Mouse (Mus musculus) G1E-ER4 (cell line): Measurements from ENCODE around the gene Borcs6. TPM values are rescaled to one million over a fixed set of nuclear protein-coding genes. Genes with fewer than 3 reads are reported as not detected.

Experiments
- GATA1 ChIP-seq: IDR thresholded peaks from one replicate; pipeline ENCODE4 v1.8.0; 2012; ENCODE audit warnings: low read length, inconsistent platforms
- polyA plus RNA-seq: library from polyadenylated mRNA; stranded (reverse); fragments of >175 nt; gene quantifications from 2 replicates; pipeline ENCODE4 v1.2.3, GENCODE M21; 2012

Borcs6 gene
- polyA plus RNA-seq, 1 experiment = 25.2 TPM

DNA sequence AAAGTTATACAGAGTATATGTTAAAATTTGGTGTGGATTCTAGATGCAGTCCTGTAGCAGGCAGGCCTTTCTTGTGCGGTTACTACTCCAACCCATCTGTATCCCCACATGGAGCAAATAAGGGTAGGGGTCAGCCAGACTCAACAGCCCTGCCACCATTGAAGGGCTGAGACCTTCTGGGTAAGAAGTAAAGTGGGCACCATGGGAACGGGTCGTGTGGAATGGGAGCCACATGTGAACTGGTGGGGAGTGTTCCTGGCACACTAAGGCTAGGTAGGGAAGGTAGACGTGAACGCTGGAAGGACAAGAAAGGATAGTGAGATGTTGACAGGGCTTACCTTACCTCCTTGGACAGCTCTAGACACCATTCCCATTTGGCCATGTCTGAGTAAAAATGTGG, 21.3 kb upstream of the Borcs6 start:
- no peak for TF ChIP-seq GATA1

GRCm38 (mm10) chr11:69045531-69046394, 13.8 kb upstream of the Borcs6 start, which contains the start of gene Aurkb:
Gene Aurkb, plus strand, starts transcription at chr11:69045647.
- no peak for TF ChIP-seq GATA1

DNA sequence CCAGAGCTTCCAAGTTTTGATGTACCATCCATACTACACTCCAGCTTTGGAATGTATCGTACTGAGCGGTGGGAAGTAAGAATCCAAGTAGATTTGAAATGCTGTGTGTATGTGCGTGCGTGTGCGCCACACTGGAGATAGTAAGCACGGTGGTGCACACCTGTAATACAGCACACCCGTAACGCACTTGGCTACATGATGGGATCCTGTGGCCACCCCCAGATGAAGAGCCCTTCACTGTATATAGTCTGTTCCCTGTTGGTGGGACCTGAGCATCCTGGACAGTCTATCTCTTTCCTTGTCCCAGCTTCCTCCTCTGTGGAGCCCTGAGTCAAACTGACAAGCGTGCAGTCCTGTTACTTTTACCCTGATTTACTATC, 13.1 kb upstream of the Borcs6 start:
- no peak for TF ChIP-seq GATA1

- no peak for TF ChIP-seq GATA1
Observed at GRCm38 (mm10) chr11:69047592-69047991, 11.9 kb upstream of the Borcs6 start.

GRCm38 (mm10) chr11:69048151-69048550, 11.4 kb upstream of the Borcs6 start:
- no peak for TF ChIP-seq GATA1

DNA sequence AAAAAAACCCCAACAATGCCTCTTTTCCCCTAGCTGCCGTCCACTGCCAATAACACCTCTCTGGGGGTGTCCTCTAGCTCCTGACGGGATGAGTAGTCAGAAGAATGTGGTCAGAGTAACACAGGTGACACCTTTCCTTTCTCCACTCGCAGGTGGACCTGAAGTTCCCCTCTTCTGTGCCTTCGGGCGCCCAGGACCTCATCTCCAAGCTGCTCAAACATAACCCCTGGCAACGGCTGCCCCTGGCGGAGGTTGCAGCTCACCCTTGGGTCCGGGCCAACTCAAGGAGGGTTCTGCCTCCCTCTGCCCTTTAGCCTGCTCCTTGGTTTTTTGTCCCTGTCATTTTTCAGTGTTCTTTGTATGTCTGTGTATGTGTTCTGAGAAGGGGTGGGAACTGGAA, 8.8 kb upstream of the Borcs6 start:
- no peak for TF ChIP-seq GATA1

DNA sequence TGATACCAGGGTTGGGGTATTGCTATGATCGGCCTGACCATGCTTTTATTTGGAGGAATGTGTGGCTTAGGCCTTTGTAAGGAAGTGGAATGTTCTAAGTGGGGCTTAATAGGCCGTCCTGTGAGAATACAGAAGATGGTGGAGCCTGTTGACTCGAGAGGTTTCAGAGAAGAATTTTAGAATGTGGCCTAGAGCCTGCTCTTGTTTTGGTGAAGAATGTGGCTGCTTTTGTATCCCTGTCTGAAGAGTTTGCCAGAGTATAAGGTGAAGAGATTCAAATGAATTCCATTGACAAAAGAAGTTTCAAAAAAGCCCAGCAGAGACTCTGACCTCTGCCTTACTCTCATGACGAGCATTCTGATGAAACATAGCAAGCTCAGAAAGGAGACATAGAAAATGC, 7.7 kb upstream of the Borcs6 start:
- TF ChIP-seq GATA1 = no peak

- TF ChIP-seq GATA1 = no peak
Observed at GRCm38 (mm10) chr11:69052824-69053421, 6.6 kb upstream of the Borcs6 start.

DNA sequence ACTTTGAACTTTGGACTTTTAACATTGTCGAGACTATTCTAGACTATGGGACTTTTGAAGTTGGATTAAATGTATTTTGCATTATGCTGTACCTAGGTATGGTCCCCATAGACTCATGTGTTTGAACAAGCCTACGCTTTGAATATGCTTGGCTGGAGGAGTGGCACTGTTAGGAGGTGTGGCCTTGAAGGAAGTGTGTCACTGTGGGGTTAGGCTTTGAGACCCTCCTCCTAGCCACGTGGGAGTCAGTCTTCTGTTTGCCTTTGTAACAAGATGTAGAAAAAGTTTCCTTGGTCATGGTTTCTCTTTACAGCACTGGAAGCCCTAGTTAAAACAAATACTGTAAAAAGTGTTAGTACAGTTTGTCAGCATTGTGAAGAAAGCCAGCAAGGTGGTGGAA, 5.7 kb upstream of the Borcs6 start:
- TF ChIP-seq GATA1 = no peak

- TF ChIP-seq GATA1 = no peak
Observed at GRCm38 (mm10) chr11:69058265-69058664, 1.3 kb upstream of the Borcs6 start.

GRCm38 (mm10) chr11:69058729-69059356, 674 bp upstream of the Borcs6 start:
- TF ChIP-seq GATA1 = no peak

GRCm38 (mm10) chr11:69059975-69060411, 476 bp downstream of the Borcs6 start:
- TF ChIP-seq GATA1 = no peak

GRCm38 (mm10) chr11:69060448-69061254, 1.1 kb downstream of the Borcs6 start:
- no peak for TF ChIP-seq GATA1

DNA sequence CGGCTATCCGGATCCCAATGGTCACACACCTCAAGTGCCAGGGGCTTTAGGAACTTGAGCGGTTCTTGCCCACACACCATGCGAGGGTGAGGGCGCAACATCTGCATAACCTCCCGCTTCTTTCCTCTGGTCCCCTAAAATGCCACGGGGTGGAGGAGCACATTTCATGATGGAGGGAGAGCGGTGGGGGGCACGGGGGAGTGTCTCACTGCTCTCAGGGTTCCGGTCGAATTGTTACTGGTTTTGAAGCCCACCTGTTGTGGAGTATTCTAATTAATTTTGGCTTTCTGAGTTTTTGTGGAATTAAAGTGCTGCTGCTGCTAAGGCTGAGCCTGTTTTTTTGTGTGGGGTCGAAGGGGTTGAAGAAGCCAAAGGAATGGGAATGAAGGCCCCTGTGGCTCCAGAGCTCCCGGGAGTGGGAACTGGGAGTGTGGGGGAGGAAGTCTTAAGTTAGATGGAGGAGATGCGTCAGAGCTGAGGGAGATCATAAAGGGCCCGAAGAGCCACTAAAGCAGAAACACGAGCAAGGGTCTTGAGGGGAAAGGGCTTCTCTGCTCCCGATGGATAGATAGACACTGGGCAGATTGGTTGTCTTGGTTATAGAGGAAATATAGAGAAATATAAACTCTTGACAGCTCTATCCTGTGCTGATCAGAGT, 1.9 kb downstream of the Borcs6 start:
- TF ChIP-seq GATA1 = no peak

DNA sequence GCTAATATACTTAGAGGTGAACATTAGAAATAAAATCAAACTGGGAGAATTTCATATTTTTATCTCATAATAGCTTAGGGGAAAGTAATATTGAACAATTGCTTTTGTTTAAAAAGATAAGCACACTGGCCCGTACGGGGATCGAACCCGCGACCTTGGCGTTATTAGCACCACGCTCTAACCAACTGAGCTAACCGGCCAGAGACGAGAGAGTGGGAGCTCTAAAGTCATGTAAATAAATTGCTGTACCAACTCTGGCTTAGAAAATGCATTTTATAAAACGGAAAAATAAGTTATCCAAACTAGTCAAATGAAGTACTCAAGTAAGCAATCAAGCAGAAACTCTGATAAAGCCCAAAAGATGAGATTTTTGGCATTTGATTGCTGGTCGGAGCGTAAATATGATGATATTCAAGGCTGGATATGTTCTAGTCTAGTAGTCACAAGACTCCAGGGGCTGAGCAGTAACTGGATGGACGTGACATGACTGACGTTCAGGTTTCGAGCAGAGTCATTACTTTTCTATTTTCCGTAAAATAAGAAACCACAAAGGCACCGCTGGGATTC, 2.8 kb downstream of the Borcs6 start:
- TF ChIP-seq GATA1 = no peak
